Mouse (Mus musculus) CH12.LX (cell line): Measurements from ENCODE around the gene Kifap3.

ENCODE experiments used
- CHD2 ChIP-seq: IDR thresholded peaks from 2 replicates; pipeline ENCODE4 v1.6.1; 2011; ENCODE audit warnings: low read length, improper control_type of control experiment
- CTCF ChIP-seq, 2 experiments: IDR thresholded peaks in 1 of 2; conservative IDR thresholded peaks in 1 of 2; 2 replicates each; pipeline ENCODE4 v1.5.1; 2011 to 2012; ENCODE audit warnings: low read depth in 2 of 2, low read length in 2 of 2, improper control_type of control experiment in 1 of 2, inconsistent platforms in 1 of 2, mild to moderate bottlenecking in 1 of 2, moderate library complexity in 1 of 2
- EP300 ChIP-seq: IDR thresholded peaks from 2 replicates; pipeline ENCODE4 v1.6.1; 2011; ENCODE audit warnings: low read length, improper control_type of control experiment
- ETS1 ChIP-seq: conservative IDR thresholded peaks from 2 replicates; pipeline ENCODE4 v1.6.1; 2012; ENCODE audit warnings: low read depth, mild to moderate bottlenecking, inconsistent platforms, low read length, improper control_type of control experiment, moderate library complexity
- JUND ChIP-seq: conservative IDR thresholded peaks from 2 replicates; pipeline ENCODE4 v1.6.1; 2011; ENCODE audit warnings: low read depth, low read length, improper control_type of control experiment
- MXI1 ChIP-seq: IDR thresholded peaks from 2 replicates; pipeline ENCODE4 v1.6.1; 2011; ENCODE audit warnings: mild to moderate bottlenecking, low read depth, low read length, improper control_type of control experiment
- NRF1 ChIP-seq: IDR thresholded peaks from 2 replicates; pipeline ENCODE4 v1.6.1; 2014; ENCODE audit warnings: low read depth, mild to moderate bottlenecking, inconsistent platforms, low read length, improper control_type of control experiment, moderate library complexity
- POLR2A ChIP-seq: IDR thresholded peaks from 2 replicates; pipeline ENCODE4 v1.6.1; 2011; ENCODE audit warnings: low read depth, mild to moderate bottlenecking, improper control_type of control experiment, low read length
- POLR2AphosphoS2 ChIP-seq: IDR thresholded peaks from 2 replicates; pipeline ENCODE4 v1.6.1; 2011; ENCODE audit warnings: low read depth, low read length, improper control_type of control experiment
- RCOR1 ChIP-seq: conservative IDR thresholded peaks from 2 replicates; pipeline ENCODE4 v1.6.1; 2012; ENCODE audit warnings: low read depth, mild to moderate bottlenecking, inconsistent platforms, low read length, improper control_type of control experiment
- SIN3A ChIP-seq: IDR thresholded peaks from 2 replicates; pipeline ENCODE4 v1.6.1; 2012; ENCODE audit warnings: low read length, improper control_type of control experiment, inconsistent platforms
- TCF12 ChIP-seq: IDR thresholded peaks from 2 replicates; pipeline ENCODE4 v1.6.1; 2014; ENCODE audit warnings: low read depth, mild to moderate bottlenecking, inconsistent platforms, low read length, improper control_type of control experiment
- USF1 ChIP-seq: IDR thresholded peaks from 2 replicates; pipeline ENCODE4 v1.6.1; 2014; ENCODE audit warnings: low read depth, mild to moderate bottlenecking, inconsistent platforms, low read length, improper control_type of control experiment
- ZNF384 ChIP-seq: IDR thresholded peaks from 2 replicates; pipeline ENCODE4 v1.6.1; 2012; ENCODE audit warnings: low read depth, low read length, improper control_type of control experiment, inconsistent platforms

DNA sequence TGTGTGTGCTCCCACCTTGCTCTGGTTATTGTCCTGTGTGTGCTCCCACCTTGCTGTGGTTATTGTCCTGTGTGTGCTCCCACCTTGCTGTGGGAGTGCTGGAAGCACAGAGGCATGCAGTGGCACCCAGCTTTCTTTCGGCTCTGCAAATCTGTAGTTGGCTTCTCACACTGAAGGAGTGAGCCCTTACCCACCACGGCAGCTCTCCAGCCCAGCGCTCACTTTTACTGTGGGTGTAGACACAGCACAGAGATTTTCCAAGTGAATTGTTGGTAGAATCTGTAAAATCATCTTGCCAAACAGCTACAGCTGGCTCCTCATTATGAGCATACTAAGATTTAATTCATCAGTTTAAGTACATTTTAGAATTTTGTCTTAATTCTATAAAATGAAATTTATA lies 93.8 kb downstream of the Kifap3 start:
- TF ChIP-seq EP300: no peak
- TF ChIP-seq MXI1: no peak
- TF ChIP-seq USF1: no peak
- no peak for TF ChIP-seq TCF12
- TF ChIP-seq ETS1: no peak
- no peak for TF ChIP-seq POLR2A
- no peak for TF ChIP-seq CTCF (conservative IDR thresholded peaks at IDR 0.05 in 1 of 2, IDR thresholded peaks at IDR 0.05 in 1 of 2; ENCODE audit: low read depth in 2 of 2, low read length in 2 of 2)
- no peak for TF ChIP-seq RCOR1
- TF ChIP-seq JUND: no peak
- no peak for TF ChIP-seq POLR2AphosphoS2
- TF ChIP-seq CHD2: no peak
- TF ChIP-seq ZNF384: no peak
- TF ChIP-seq NRF1: no peak
- no peak for TF ChIP-seq SIN3A
